Mouse (Mus musculus) olfactory bulb, adult 2 months (tissue): ENCODE results near the gene Krba1. TPM values are rescaled to one million over a fixed set of nuclear protein-coding genes. Genes with fewer than 3 reads are reported as not detected.
A peak's percentile ranks its signal among the peaks of the same experiment; 100 is the strongest.

ENCODE experiments used
- H3K27ac ChIP-seq: fragments of 200-500 bp; 2 replicates; pipeline ENCODE4 v1.5.1; 2012; ENCODE audit warnings: low read depth, low read length; ENCODE audit not compliant: insufficient read depth
- H3K4me1 ChIP-seq: fragments of 200-500 bp; 2 replicates; pipeline ENCODE4 v1.6.1; 2012; ENCODE audit warnings: low read length; ENCODE audit not compliant: control insufficient read depth, insufficient read depth
- H3K4me3 ChIP-seq: fragments of 200-500 bp; 2 replicates; pipeline ENCODE4 v1.5.1; 2012; ENCODE audit warnings: mild to moderate bottlenecking, low read depth, low read length, moderate library complexity; ENCODE audit not compliant: insufficient read depth
- CTCF ChIP-seq: fragments of 200-500 bp; IDR thresholded peaks from 2 replicates; pipeline ENCODE4 v1.5.1; 2012; ENCODE audit warnings: low read depth, mild to moderate bottlenecking, low read length, moderate library complexity; ENCODE audit not compliant: insufficient read depth
- POLR2A ChIP-seq: fragments of 200-500 bp; IDR thresholded peaks from 2 replicates; pipeline ENCODE4 v1.6.1; 2012; ENCODE audit warnings: mild to moderate bottlenecking, low read depth, low read length, moderate library complexity; ENCODE audit not compliant: insufficient read depth
- WGBS: fragments of 180-500 bp; shearing (Covaris S2); methylation state at CpG from one replicate; pipeline ENCODE4 v1.1.7; 2018; 5-methylcytosine and 5-hydroxymethylcytosine counted together
- polyA plus RNA-seq: library from polyadenylated mRNA; stranded (reverse); fragments of >200 nt; gene quantifications from 2 replicates; pipeline ENCODE4 v1.2.4, GENCODE M21; 2012; ENCODE audit warnings: low replicate concordance; ENCODE audit not compliant: missing spikeins, insufficient read depth, insufficient read length

Krba1 gene
- polyA plus RNA-seq, 1 experiment = not detected

DNA sequence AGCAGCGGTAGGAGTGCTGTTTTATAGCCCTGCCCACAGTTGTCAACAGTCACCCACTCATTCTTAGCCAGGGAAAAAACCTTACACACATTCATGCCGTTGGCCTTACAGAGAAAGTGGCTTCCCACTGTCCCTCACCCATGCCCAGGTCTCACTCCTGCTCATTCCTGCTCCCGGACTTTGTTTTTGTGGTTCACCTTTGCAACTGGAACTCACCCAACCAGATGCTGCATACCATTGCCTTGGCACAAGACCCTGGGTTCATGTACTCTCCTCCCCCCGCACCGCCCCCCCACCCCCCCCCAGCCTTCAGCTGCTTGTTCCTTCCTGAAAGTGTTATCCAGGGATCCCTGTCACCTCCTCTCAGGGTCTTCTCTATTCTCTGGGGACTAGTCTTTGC, 39.7 kb downstream of the Krba1 start:
- no peak overlapping the region for H3K4me3 ChIP-seq
- no peak overlapping the region for H3K27ac ChIP-seq
- WGBS = 53% methylated on average over 5 of the region's 5 CpGs
- H3K4me1 ChIP-seq = peaks cover 21% of the 10 kb centered on the region
- TF ChIP-seq CTCF (no peak), POLR2A (no peak)

DNA sequence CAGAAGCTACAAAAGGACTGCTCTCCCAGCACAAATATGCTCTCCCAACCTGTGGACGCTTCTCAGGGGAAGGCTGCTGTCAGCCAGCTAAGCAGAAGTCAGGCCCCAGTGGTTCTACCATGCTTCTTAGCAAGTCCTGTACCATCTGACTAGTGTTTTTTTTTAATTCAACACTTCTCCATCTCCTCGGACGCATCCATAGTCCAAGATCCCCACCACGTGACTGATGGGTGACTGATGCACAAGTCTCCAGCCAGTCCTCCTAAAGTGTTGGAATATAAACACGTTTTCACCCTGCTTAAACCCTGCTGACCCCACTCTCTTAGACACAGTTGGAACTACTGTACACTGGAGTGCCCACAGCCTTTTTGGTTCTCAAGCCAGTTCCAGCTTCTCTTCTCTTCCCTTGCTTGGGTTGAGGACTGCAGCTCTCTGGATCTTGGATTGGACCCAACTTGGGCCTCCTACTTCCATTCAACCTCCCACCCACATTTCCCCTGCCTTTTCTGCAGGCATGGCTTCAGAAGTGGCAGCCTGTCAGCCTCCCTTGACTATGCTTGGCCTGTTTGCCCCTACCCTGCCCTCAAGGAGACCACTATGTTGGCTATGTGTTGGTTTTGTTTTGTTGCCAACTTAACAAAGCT, 40.4 kb downstream of the Krba1 start:
- WGBS = 64% methylated on average over 5 of the region's 5 CpGs
- H3K4me1 ChIP-seq = peaks cover 21% of the 10 kb centered on the region
- H3K4me3 ChIP-seq = no peak overlapping the region
- no peak overlapping the region for H3K27ac ChIP-seq
- TF ChIP-seq POLR2A = no peak
- no peak for TF ChIP-seq CTCF

DNA sequence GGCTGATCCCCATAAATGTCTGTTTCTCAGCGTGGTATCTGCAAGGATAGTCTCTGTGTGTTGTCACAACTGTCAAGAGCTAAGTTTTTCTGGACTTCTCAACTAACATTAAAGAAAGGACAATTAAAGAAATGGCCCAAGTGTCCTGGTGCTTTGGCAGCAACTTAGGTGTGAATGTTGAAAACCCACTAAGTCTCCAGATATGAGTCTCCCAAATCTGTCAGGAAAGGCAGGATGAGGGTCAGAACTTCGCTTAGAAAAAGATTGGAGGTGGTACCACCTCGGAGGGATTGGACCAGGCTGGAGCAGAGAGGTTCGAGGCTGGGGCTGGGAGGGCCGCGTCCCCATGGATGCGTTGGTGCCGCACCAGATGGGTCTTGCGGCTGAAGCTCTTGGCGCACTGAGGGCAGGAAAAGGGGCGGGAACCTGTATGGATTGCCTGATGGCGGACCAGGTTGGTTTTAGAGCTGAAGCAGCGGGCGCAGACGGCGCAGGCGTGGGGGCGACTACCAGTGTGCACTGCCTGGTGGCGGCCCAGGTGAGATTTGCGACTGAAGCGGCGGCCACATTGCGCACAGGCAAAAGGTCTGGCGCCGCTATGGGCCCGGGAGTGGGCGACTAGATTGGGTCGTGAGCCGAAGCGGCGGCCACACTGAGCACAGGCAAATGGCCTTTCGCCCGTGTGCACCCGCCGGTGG, 42.4 kb downstream of the Krba1 start:
- Histone ChIP-seq H3K27ac (no peak overlapping the region), H3K4me3 (no peak overlapping the region), H3K4me1 (peaks cover 21% of the 10 kb centered on the region)
- TF ChIP-seq POLR2A = no peak
- no peak for TF ChIP-seq CTCF
- 83% methylated on average over 35 of the region's 35 CpGs for WGBS

DNA sequence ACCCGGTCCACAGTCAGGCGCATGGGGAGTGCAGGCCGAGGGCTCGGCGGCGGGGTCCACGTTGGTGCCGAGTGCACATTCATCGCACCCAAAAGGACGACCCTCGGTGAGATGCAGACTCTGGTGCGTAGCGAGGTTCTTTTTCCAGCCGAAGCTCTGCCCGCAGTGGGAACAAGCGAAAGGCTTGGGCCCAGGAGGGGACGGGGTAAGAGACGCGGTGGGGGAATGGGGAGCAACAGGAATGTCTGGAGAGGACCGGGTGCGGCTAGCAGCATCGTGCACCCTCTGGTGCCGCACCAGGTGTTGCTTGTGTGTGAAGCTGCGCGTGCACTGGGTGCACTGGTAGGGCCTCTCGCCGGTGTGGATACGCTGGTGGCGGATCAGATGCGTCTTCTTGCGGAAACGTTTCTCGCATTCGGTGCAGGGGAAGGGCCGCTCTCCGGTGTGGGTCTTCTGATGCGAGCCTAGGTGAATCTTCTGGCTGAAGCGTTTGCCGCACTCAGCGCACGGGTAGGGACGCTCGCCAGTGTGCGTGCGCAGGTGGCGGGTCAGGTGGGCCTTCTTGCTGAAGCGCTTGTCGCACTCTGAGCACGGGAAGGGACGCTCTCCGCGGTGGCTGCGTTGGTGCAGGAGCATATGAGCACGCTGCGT, 43.2 kb downstream of the Krba1 start:
- WGBS = 73% methylated on average over 55 of the region's 55 CpGs
- TF ChIP-seq CTCF (no peak), POLR2A (no peak)

DNA sequence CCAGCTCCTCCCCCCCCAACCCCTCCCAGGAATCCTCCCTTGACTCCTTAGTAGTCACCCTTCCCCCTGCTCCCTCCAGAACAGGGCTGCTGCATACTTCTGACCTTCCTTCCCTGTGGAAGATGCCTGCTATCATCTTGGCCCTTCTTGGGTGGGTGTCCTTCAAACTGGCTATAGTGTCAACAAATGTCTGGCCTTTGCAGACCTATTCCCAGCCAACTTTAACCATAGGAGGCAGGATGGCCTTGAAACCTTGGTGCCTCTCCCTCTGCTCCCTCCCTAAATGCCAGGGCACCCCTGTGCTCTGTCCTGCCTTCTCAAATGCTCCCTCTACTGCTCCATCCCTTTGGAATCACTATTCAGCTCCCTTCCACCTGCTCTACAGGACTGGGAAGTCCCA, 44.3 kb downstream of the Krba1 start:
- peaks cover 31% of the 10 kb centered on the region for H3K4me1 ChIP-seq
- no peak for TF ChIP-seq POLR2A
- TF ChIP-seq CTCF = no peak
- no peak overlapping the region for H3K27ac ChIP-seq
- H3K4me3 ChIP-seq = no peak overlapping the region

More for the DNA sequence above, 43.2 kb downstream of the Krba1 start:
- no peak overlapping the region for H3K27ac ChIP-seq
- H3K4me1 ChIP-seq = peaks cover 26% of the 10 kb centered on the region
- no peak overlapping the region for H3K4me3 ChIP-seq

DNA sequence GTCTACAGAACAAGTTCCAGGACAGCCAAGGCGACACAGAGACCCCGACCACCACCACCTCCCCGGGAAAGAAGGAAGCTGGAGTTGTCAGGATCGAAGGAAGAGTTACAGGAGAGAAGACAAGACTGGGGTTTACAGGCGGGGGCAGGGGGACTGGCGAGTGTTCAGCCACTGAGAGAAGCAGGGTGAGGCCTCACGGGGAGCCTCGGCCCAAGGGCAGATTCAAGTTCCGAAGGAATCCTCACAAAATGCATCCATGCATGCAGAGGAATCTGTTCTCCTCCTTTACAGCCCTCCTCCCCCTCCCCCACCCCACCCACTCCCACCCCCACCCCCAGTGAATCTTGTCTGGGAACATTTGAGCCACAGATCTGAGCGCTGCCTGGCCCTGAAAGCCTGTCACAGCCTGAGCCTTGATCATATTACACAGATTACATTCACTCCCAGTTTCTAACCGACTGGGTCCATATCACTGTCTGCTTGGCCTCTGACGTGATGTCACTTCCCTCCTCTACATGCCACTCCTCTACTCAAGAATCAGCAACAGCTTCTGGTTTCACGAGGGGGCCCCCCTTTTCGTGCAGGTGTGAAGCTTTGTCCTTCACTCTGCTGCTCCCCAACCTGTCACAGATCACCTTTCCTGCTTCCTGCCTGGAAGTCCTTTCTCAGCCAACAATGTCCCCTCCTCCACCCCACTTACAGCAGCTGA, 45.1 kb downstream of the Krba1 start:
- Histone ChIP-seq H3K4me1 (peaks cover 27% of the 10 kb centered on the region), H3K4me3 (no peak overlapping the region), H3K27ac (no peak overlapping the region)
- WGBS = 58% methylated on average over 14 of the region's 14 CpGs
- TF ChIP-seq POLR2A (no peak), CTCF (no peak)

DNA sequence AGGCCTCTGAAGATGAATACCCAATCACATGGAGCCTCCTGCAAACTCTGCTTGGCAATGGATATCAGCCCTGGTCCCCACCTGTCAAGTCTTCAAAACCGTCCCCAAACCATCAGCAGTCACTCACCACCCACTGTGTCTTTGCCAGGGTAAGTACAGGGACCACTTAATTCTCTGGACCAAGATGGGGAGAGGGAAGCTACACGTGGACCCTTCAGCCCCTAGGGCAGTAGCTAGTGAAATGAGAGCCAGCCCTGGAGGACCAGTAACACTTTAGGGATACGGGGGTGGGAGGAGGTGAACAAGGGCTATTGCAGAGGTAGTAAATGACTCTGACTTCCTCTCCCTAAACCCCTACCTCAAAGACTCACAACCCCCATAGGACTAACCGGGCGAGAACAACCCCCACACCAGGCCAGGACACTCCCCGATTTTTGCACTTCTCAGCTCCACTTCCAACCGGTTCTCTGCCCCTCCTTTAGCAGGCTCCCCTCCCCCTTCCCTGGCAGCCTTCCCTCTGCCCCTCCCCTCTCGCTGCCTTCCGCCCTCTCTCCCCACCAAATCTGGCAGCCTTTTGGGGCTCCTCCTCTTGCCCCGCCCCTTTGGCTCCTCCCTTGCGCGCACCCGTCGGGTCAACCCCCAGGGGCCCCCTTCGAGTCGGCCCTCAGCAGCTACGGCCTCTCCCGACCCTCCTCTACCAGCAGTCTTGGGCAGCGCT, 48.4 kb downstream of the Krba1 start:
- peak overlapping the region; percentile 82 for H3K4me3 ChIP-seq
- peaks cover 20% of the 10 kb centered on the region; the same call in 1 of the 2 replicates for H3K4me1 ChIP-seq
- TF ChIP-seq POLR2A (no peak), CTCF (no peak)
- peak overlapping the region; percentile 38; the same call in 1 of the 2 replicates for H3K27ac ChIP-seq
- WGBS = 3% methylated on average over 19 of the region's 19 CpGs
